Mouse (Mus musculus) kidney, postnatal 0 days (tissue): ENCODE measurements around the gene Dnase2b. TPM values are rescaled to one million over a fixed set of nuclear protein-coding genes. Genes with fewer than 3 reads are reported as not detected.

Source experiments
- ATAC-seq: fragments of 200-750 bp; cut with Nextera tagmentation; replicated peaks from 2 replicates; pipeline ENCODE4 v1.8.0; 2017; ENCODE audit warnings: low read depth, moderate number of reproducible peaks, moderate TSS enrichment, moderate library complexity; ENCODE audit not compliant: low FRiP score
- DNase-seq: peaks from one replicate; pipeline ENCODE4 v3.0.0-alpha.2; 2016; ENCODE audit warnings: low spot score
- H3K27ac ChIP-seq: fragments of 300-500 bp; sonication (generic); 2 replicates; pipeline ENCODE4 v1.5.1; 2014; ENCODE audit warnings: mild to moderate bottlenecking
- H3K27me3 ChIP-seq: fragments of 300-500 bp; sonication (generic); 2 replicates; pipeline ENCODE4 v1.6.1; 2014; ENCODE audit warnings: low read length, mixed read lengths; ENCODE audit not compliant: insufficient read depth
- H3K36me3 ChIP-seq: fragments of 300-500 bp; sonication (generic); 2 replicates; pipeline ENCODE4 v1.6.1; 2014; ENCODE audit warnings: low read length, mixed read lengths; ENCODE audit not compliant: insufficient read depth
- H3K4me1 ChIP-seq: fragments of 300-500 bp; sonication (generic); replicated peaks from 2 replicates; pipeline ENCODE4 v1.6.1; 2014; ENCODE audit warnings: antibody characterized with exemption, low read length, mixed read lengths; ENCODE audit not compliant: insufficient read depth
- H3K4me2 ChIP-seq: fragments of 300-500 bp; sonication (generic); 2 replicates; pipeline ENCODE4 v1.6.1; 2014; ENCODE audit warnings: mild to moderate bottlenecking, low read length, moderate library complexity, mixed read lengths
- H3K4me3 ChIP-seq: fragments of 300-500 bp; sonication (generic); replicated peaks from 2 replicates; pipeline ENCODE4 v1.5.1; 2014; ENCODE audit warnings: low read depth, low read length
- H3K9ac ChIP-seq: fragments of 300-500 bp; sonication (generic); 2 replicates; pipeline ENCODE4 v1.6.1; 2014; ENCODE audit warnings: low read depth, low read length
- H3K9me3 ChIP-seq: fragments of 300-500 bp; sonication (generic); replicated peaks from 2 replicates; pipeline ENCODE4 v1.6.1; 2016; ENCODE audit warnings: low read length, inconsistent platforms, mixed read lengths
- CTCF ChIP-seq: IDR thresholded peaks from 2 replicates; pipeline ENCODE4 v1.5.1; 2016; ENCODE audit warnings: antibody characterized with exemption, low read depth, mild to moderate bottlenecking, moderate library complexity
- WGBS: fragments of 180-500 bp; shearing (Covaris S2); extraction: QIAGEN DNeasy Blood & Tissue Kit; methylation state at CpG from one replicate; pipeline ENCODE4 v1.1.7; 2014; 5-methylcytosine and 5-hydroxymethylcytosine counted together
- polyA plus RNA-seq: library from polyadenylated mRNA; unstranded; fragments of >200 nt; fragmentation: Nextera tagmentation; extraction: Ambion mirVana; gene quantifications from 2 replicates; pipeline ENCODE4 v1.2.1, GENCODE M21; 2015

The Dnase2b gene
- polyA plus RNA-seq, 1 experiment from 2014 or later: not detected

DNA sequence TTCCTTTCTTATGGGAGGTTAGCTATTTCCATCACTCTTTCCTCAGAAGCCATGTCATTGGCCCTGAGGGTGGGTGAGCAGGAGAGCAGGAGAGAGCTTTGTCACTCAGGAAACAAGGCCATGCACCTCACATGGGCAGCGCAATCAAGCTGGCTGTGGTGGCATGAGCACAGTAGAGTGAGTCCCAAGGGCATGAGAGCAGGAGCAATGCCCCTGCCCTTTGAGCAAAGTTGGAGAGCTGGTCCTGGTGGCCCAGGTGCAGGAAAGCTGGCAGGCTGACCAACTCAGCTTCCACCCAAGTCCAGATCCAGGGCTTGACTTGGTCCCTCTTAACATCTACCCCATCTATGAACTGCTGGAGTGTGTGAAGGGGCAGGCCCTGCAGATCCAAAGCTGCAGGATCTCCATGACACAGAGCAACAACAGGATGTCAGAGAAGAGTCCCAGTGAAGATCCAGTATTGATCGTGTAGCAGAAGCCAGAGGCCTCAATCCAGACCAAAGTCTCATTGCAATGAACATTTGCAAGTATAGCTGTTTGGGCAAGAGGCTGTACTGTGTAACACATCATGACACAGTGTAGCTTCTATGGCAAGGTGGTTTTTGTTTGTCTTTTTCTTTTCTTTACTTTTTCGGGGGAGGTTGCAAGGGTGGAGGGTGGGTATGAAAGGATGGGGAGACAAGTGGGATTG is 35.2 kb downstream of the Dnase2b start:
- Histone ChIP-seq H3K9ac (no peak overlapping the region), H3K4me3 (no peak overlapping the region), H3K4me2 (no peak overlapping the region), H3K27me3 (no peaks in the 10 kb centered on the region), H3K36me3 (no peaks in the 10 kb centered on the region), H3K4me1 (no peaks in the 10 kb centered on the region), H3K9me3 (no peaks in the 10 kb centered on the region), H3K27ac (no peak overlapping the region)
- ATAC-seq (no peak), DNase-seq (no peak)
- TF ChIP-seq CTCF: no peak
- 82% methylated on average over 3 of the region's 3 CpGs for WGBS

DNA sequence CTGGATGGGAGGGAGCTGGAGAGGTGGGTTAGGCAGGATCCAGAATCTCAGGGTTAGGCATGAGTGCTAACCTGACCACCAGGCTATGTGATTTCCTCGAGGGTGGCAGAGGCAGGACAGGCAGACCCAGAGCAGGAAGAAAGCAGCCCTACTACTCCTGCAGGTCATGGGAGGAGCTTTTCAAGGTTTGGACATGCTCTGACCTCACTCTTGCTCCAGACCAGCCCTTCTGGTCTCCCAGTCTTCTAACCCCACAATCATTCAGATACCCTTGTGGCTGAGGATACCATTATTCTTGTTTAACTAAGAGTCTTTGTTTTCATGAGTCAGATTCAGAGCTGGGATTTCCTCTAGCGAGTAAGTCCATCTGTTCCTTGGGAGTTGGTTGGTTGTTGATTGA is 37.8 kb downstream of the Dnase2b start:
- no peak overlapping the region for H3K4me2 ChIP-seq
- H3K36me3 ChIP-seq: no peaks in the 10 kb centered on the region
- DNase-seq (no peak), ATAC-seq (no peak)
- no peaks in the 10 kb centered on the region for H3K4me1 ChIP-seq
- H3K9me3 ChIP-seq: no peaks in the 10 kb centered on the region
- WGBS: 70% methylated on average over 2 of the region's 2 CpGs
- H3K27me3 ChIP-seq: no peaks in the 10 kb centered on the region
- H3K27ac ChIP-seq: no peak overlapping the region
- no peak overlapping the region for H3K9ac ChIP-seq
- H3K4me3 ChIP-seq: no peak overlapping the region
- no peak for TF ChIP-seq CTCF

DNA sequence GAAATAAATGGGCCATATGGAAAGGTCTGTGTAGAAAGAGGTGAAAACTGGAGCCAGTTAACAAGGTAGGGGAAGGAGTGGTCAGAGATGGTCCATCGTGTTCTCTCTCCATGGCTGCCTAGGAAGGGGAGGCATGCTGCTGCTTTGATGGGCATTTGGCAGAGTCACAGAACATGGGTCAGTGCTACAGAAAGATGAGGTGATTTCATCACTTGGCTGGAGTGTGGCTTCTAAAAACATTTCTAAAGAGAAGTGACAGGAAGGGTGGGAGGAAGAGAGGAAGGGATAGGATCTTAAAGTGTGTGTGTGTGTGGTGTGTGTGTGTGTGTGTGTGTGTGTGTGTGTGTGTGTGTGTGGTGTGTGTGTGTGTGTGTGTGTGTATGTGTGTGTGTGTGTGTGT is 44.1 kb downstream of the Dnase2b start:
- H3K9ac ChIP-seq: no peak overlapping the region
- TF ChIP-seq CTCF: no peak
- H3K4me3 ChIP-seq: no peak overlapping the region
- no peaks in the 10 kb centered on the region for H3K36me3 ChIP-seq
- no peak overlapping the region for H3K4me2 ChIP-seq
- no peaks in the 10 kb centered on the region for H3K9me3 ChIP-seq
- H3K27me3 ChIP-seq: no peaks in the 10 kb centered on the region
- H3K4me1 ChIP-seq: no peaks in the 10 kb centered on the region
- no peak for DNase-seq
- ATAC-seq: no peak
- H3K27ac ChIP-seq: no peak overlapping the region
- WGBS: 72% methylated on average over 1 of the region's 1 CpGs

DNA sequence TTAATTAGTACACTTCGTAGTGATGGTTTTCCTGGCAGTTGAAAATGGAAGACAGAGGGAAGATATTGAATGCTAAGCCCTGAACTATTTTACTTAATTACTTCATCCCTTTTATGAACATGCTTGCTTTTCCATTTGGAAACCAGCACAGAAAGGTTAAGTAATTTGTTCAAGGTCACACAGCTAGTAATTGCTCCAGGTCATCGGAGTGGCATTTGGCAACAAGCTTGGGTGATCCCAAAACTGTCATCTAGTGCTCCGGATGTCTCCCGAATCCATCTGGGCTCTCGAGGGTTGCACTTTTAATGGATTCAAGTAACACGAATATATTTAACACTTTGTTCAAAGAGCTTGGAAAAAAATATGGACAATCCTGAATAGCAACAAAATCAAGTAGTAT is 44.5 kb downstream of the Dnase2b start:
- DNase-seq (no peak), ATAC-seq (no peak)
- no peaks in the 10 kb centered on the region for H3K9me3 ChIP-seq
- no peak for TF ChIP-seq CTCF
- H3K36me3 ChIP-seq: no peaks in the 10 kb centered on the region
- H3K4me1 ChIP-seq: no peaks in the 10 kb centered on the region
- H3K27ac ChIP-seq: no peak overlapping the region
- H3K9ac ChIP-seq: no peak overlapping the region
- no peaks in the 10 kb centered on the region for H3K27me3 ChIP-seq
- no peak overlapping the region for H3K4me3 ChIP-seq
- 80% methylated on average over 6 of the region's 6 CpGs for WGBS
- H3K4me2 ChIP-seq: no peak overlapping the region

DNA sequence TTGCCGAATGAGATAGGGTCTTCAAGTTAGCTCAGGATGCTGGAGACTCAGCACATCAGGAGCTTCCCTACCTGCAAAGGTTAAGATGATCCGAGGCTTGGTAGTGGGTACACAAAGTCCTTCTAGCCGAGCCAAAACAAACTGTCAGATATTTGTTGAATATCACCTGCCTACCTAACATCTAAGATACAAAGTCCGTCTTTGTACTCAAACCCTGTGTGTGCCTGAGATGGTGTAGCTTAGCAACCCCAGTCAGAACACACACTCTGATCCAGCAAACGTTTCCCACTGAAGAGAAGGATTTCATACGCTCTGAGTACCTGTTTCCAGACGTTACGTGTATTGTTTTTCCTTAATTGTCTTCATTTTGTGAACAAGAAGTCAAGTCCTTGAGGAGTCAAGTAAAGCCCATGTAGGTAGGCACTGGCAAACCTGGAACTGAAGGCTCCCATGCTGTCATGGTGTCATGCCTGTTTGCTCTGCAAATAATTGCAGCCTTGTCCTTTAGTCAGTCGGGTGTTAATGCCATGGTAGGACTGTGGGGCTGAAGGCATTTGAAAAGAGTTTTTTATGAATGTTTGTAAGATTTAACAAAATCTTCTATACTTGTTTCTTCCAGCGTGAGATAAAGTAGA is 45.1 kb downstream of the Dnase2b start, which contains the start of gene Uox:
TSS of gene Uox (plus strand) at position 279 of the 635 bp plus-strand sequence.
- 85% methylated on average over 10 of the region's 10 CpGs for WGBS
- H3K27me3 ChIP-seq: no peaks in the 10 kb centered on the region
- H3K9me3 ChIP-seq: no peaks in the 10 kb centered on the region
- no peak within 1 kb of the TSS for H3K27ac ChIP-seq
- no peak within 1 kb of the TSS for H3K4me2 ChIP-seq
- DNase-seq (no peak), ATAC-seq (no peak)
- no peaks in the 10 kb centered on the region for H3K36me3 ChIP-seq
- no peak within 1 kb of the TSS for H3K4me3 ChIP-seq
- H3K9ac ChIP-seq: no peak within 1 kb of the TSS
- no peaks in the 10 kb centered on the region for H3K4me1 ChIP-seq
- no peak for TF ChIP-seq CTCF

DNA sequence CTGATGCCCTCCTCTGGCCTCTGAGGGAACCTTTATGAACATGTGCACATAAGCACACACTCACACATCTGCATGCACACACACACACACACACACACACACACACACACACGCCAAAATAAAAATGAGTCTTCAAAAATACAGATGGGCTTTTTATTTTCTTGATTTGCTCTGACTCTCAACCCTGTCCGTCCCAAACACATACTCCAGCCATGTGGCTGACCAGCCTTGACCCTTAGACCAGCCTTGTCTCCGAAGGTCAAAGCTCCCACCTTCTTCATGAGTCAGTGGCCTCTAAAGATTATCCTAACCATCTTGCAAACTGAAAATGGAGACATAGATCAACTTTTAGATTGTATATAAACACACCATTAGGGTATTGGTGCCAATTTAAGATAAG is 45.8 kb downstream of the Dnase2b start:
- DNase-seq: no peak

More for the DNA sequence above, 45.8 kb downstream of the Dnase2b start:
- TF ChIP-seq CTCF: no peak
- H3K9me3 ChIP-seq: no peaks in the 10 kb centered on the region
- 89% methylated on average over 3 of the region's 3 CpGs for WGBS
- no peaks in the 10 kb centered on the region for H3K36me3 ChIP-seq
- H3K9ac ChIP-seq: no peak overlapping the region
- H3K27me3 ChIP-seq: no peaks in the 10 kb centered on the region
- no peaks in the 10 kb centered on the region for H3K4me1 ChIP-seq
- H3K27ac ChIP-seq: no peak overlapping the region
- no peak for ATAC-seq
- H3K4me3 ChIP-seq: no peak overlapping the region
- H3K4me2 ChIP-seq: no peak overlapping the region
